Mouse (Mus musculus) liver (tissue): ENCODE results near the gene Dnajc5.

ENCODE experiments used
- DNase-seq: peaks from one replicate; pipeline ENCODE4 v3.0.0-alpha.2; 2020; ENCODE audit warnings: mixed read lengths

Gene Dnajc5

DNA sequence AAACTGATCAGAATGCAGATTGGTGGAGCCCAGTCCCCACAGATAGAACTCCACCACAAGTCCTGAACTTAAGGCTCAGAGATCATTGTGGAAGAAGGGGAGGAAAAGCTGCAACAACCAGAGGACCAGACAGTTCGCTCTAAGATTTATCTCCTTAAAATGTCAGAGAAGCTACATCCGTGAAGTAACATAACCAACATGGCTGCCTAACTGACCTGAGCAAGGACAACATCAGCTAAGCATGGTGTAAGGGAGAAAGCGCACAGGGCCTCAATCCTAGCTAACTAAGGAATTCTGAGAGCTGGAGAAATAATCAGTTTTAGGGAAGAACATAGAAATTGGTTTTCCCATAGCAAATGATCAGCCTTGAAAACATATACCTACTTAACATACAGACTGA is 1.1 kb upstream of the Dnajc5 start:
- DNase-seq, result no peak

DNA sequence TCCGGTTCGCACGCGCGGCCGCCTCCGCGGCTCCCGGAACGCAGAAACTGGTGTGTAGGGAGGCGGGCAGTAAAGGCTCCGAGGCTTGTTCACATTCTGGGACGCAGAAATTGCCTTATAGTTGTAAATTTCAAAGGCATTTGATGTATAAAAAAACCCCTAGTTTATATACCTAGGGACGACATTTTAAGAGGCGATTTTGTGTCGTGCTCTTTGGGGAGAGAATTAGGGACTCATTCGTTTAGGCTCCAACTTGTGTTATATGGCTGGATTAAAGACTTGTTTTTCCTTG is 597 bp downstream of the Dnajc5 start:
- no peak for DNase-seq

DNA sequence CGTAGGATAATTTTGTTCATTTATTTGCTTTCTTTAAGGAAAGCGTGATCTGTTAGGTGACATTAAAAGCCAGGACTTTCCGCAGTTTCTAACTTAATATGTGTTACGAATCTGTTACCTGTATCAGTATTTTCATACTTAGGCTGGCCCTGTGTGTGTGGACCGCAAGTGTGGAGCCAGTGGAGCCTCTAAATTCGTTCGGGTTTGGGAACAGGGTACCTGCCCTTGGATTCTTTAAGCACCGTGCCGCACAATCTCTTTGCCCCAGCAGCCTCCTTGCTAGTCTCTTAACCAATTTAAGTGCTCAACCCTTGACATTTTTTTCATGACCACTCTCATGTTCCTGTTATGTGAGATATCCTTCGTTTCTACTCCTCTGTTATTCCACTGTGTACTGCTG is 1.2 kb downstream of the Dnajc5 start:
- no peak for DNase-seq

DNA sequence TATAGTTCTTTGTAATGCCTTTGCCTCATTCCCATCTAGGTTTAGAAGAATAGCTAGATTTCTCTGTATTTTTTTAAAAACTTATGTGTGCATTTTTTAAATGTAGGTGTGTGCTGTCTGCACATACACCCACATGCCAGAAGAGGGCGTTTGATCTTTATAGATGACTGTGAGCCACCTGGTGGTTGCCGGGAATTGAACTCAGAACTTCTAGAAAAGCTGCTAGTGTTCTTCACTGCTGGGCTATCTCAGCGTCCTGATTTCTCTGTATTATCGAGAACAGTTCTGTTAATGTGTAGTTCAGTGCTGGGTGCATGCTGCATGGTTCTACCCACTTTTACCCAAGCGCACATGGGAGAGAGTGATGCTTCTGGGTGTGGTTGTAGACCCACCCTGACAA is 2.5 kb downstream of the Dnajc5 start:
- peak; percentile 62 for DNase-seq

DNA sequence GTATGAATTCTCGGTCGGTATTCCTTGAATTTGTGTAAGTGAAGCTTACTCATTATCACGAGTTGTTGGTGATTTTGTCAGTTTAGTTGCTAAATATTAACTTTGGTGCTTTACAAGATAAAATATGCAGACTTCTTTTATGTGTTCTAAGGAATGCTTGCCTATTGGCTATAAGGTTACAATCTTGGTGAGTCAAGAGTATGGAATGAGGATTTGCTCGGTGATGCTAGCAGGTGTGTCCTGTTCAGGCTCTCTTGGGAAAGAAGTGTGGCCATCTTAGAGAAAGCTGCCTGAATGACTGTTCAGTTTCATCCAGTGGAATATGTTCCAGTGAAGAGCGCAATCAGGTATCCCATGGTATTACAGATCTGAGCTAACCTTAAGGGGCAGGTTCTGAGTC is 5.2 kb downstream of the Dnajc5 start:
- DNase-seq, result no peak

DNA sequence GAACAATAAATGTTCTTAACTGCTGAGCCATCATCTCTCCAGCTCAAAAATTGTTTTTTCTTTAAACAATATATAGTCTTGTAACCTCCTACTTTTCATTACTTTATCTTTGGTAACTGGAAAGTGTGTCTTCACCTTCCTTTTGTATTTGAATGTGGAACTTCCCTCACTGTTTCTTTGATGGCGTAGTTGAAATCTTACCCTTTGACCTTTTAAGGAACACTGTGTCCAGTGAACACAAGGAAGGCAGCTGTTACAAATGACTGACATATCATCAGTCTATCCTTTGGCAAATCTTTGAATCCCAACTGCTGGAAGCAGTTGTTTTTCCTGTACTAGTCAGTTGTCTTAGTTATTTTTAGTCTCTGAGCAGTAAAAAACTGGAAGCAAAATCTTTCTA is 8.8 kb downstream of the Dnajc5 start:
- no peak for DNase-seq

DNA sequence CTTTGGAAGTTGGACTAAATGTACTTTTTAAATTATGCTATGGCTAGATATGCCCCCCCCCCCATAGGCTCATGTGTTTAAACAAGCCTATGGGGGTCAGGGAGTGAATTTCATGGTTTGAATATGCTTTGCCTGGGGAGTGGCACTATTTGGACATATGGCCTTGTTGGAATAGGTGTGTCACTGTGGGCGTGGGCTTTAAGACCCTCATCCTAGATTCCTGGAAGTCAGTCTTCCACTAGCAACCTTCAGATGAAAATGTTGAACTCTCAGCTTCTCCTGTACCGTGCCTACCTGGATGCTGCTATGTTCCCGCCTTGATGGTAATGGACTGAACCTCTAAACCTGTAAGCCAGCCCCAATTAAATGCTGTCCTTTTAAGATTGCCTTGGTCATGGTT is 12.3 kb downstream of the Dnajc5 start:
- no peak for DNase-seq

DNA sequence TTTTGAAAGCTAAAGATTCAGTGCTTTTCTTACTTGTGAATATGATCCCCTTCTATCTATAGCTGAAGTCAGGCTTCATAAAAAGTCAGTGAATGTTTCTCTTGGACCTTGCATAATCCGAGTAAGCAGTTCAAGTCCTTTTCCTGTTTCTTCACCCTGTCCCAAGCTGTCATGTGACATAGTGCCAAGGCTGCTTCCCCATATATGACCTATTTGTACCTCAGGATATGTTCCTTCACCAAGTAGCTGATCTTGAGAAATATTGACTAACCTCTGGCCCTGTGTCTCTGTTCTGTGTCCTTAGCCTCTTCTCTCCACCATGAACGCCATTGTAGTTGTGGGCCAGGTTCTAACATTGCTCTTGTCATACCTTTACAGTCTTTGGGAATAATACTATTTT is 16.1 kb downstream of the Dnajc5 start:
- no peak for DNase-seq

DNA sequence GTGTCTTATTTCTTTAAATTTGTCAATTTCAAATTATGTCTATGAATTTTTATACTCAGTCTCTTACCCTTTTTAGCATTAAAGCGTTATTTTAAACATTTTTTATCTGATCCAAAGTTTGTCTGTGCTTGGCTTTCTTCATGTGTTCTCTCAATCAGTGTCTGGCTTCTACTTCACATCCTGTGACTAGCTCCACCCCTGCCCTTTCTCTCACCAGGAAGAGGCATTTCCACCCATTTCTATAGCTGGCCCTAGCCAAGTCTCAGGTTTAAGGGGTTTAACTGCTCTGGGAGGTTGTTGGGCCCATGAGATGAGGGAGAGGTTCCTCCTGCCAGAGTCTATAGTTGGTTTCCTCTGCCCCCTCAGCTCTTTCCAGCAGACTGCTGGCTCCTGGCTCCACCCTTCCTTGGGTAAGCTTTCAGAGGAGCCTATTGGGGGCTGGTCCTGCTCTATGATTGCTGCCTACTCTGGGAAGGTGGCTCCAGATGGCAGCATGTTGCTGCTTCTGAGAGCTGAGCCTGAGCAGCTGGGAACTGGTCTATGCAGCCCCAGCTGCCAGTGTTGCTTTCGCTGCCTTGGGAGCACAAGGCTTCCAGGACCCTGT is 17.3 kb downstream of the Dnajc5 start:
- DNase-seq, result peak; percentile 33

DNA sequence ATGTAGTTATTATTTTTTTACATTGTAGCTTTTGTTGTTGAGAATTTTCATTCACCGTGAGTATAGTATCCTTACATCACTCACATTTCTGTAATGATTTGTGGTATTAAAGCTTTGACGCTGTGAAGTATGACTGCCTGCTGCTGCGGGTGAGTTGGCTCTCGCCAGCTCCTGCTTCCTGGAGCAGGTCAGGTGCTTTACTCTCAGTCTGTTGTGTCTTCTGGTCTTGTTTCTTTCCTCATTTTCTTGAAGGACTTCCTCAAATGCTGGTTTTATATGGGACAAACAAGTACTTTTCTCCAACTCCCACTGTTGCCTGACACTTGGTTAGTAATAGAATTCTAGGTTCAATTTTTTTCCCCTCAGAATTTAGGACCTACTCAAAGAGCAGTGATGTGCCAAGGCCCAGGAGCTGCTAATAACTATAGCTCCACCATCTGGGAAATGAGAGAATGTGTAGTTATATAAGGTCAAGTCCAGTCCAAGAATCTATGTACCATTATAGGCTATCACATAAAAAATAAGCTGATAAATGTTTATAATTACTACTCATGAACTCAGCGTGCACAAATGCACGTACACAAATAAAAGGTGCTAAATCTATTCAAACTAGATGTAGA is 21.6 kb downstream of the Dnajc5 start:
- DNase-seq, result no peak

DNA sequence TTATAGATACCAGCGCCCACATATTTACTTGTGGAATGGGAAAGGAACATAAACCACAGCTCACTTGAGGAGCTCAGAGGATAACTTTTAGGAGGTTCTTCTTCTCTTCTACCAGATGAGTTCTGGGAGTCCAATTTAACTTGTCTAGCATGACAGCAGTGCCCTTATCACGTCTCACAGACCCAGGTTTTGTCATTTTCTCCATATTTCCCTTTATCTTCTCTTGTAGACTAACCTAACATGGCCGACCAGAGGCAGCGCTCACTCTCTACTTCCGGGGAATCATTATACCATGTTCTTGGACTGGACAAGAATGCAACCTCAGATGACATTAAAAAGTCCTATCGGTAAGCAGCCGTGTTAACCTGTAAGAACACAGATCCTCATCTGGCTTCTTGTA is 25.9 kb downstream of the Dnajc5 start:
- DNase-seq, result peak; percentile 35

DNA sequence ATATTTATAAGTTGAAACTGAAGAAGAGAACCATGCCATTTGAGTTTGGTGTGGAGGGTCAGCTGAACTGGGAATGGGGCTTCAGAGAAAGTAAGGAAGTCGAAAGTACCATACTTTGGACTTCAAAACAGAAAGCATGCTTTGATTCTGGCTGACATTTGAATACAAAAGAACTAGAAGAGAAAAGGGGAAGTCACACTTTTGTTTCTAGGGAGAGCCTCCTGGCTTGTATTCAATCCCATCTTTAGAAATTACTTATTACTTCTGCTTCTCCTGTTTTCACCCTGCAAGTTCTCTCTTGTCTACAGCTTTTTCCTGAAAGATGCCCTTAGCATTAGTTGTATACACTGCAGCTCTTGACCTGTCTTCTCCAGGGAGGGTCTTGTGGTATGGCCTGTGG is 27.9 kb downstream of the Dnajc5 start:
- DNase-seq, result no peak

DNA sequence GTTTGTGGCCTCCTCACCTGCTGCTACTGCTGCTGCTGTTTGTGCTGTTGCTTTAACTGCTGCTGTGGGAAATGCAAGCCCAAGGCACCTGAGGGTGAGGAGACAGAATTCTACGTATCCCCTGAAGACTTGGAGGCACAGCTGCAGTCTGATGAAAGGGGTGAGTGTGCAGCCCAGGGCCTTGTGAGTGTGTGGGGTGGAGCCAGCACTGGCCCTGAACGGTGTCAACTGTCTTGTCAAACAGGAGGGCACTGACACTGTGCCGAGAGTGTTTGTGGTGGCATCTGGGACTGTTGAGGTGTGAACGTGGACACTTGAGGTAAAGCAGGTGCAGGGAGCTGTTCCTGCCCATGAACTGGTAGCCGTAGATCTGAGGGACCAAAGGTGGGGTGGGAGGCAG is 28.4 kb downstream of the Dnajc5 start:
- no peak for DNase-seq

DNA sequence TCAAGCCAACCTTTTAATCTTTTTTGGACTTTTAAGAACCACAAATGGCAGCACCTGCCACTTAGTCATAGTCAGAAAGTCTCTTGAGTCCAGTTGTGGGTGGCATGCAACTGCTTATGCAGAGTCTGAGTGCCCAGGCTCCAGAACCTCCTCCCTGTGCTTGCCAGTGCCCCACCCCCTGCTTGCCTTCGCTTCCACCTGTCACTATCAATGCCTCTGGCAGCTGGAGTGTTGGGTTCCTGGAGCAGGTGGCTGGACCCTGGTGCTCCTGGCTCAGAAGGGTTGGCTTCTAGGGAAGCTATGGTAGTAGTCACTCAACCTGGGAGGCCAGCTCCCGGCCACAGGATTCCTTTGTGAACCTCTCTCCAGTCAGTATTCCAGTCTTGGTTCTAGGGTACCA is 29.9 kb downstream of the Dnajc5 start:
- DNase-seq, result no peak

DNA sequence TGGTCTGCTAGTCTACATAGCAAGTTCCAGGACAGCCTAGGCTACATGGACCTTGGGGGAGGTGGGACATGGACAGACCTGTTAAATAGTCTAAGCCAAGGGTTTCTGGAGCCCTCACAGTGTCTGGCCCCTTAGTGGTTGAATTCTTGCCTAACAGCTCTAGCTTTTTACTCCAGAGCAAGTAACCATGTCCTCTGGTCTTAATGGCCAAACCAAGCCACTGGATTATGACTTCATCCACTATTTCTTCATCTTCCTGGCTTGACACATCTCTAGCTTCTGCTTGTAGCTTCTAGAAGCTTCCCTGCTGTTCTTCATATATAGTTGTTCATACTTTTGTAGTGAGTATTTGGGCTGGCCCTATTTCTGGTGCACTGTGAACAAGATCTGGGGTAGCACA is 33.5 kb downstream of the Dnajc5 start:
- no peak for DNase-seq

DNA sequence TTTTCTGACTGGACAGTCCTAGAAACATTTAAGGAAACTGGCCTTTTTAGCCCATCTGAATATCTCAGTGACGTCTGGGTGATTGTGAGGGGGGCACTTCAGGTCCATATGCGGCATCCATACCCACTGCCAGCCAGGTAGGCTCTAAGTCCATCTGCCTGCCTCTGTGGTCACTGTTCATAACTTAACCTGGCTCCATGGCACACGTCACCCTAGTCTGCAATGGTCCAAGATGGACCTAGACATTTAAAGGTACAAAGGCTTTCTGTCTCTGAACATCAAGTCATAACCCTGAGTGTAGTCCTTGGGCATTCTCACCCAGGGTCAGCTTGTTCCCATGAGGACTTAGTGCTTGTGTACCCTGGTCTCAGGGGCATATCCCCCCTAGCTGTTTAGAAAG is 47.1 kb downstream of the Dnajc5 start:
- no peak for DNase-seq

DNA sequence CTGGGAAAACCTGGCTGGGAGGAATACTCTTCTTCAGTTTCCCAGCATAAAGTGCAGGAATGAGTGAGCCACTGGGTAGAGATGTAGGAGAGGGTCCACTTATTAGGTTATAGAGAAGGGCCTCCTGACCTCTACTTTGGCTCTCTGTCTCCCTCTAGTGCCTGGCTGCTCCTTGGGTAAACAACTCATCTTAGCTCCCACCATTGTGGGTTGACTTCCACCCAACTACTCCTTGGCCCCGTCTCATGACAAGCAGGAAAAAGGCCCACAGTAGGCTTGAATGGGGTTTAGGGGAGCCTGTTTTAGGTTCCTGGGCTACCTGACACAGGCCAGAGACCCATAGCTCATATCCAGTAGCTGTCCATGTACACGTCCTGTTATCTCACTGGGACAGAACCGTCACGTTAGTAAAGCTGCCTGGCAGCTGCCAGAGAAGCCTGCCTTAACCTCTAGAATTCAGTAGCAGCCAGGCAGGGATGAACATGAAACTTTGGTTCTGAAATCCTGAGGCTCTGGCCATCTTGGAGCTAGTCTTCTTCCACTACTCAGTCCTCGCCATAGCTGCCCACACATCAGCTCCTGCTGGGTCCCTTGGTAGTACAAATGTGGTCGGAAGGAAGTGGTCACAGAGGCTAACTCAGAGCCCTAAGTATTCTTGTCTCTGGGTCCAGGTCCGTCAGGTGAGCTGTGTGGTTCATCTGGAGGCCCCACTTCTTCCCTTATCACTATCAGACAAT is 48.2 kb downstream of the Dnajc5 start:
- peak; percentile 71 for DNase-seq

DNA sequence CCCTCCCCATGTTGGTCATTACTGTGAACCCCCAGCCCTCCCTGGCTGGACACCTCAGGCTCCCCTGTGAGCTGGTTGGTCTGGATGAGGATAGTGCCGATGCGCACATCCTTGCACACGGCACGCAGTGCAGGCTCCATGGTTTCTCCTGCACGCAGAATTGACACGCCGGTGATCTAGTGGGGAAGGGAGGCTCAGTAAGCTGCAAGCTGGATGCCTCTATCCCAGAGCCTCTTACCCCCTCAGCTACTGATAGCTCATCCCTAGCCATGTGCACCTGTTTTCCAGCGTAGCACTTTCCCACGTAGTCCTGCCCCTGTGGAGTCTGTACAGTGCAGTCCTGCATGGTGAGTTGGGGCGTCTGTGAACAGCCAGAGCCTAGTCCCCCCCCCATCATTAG is 49.6 kb downstream of the Dnajc5 start:
- no peak for DNase-seq

DNA sequence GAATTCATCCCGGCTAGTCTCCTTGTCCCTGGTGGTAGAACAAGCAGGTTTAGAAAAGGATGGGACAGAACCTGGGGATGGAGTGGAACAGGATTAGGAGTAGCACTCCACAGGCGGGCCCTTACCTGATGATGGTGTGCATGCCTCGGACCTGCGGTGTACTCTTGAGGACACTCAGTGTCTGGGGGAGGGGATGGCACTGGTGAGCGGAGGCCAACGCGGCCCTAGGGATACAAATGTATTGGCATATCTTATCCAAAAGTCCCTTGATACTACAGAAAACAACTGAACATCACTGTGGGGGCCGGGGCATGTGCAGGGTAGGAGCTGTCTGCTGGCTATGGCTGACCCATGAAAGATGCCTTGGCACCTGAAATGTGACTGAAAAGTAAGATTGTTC is 50.1 kb downstream of the Dnajc5 start:
- no peak for DNase-seq

DNA sequence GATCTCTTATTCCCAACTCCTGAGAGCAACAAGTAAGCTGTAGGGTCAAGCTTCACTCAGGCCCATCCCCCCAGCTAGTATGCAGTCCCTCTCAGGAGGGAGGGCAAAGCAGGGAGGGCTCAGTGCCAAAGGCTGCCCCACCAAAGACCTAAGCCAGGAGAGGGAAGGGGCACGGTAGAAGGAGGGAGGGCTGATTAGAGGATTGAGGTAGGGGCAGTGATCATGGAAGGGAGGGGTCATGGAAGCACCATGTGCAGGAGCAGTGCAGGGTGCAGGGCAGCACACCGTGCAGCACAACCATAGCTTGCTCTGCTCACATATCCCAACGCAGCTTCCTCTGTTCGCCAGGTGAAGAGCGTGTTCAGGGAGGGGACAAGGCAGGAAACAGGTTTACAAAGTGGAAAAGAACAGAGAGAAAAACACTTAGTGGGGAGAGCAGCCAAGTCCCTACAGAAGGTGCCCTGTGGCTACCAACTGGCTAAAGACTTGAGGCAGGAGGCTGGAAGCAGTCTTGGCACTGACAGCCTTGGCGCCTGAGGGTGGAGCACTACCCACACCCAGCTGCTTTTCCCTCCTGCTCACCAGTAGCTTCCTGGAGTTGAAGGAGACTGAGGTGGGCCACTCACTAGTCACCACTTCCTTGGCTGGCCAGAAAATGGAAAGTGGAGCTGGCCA is 50.8 kb downstream of the Dnajc5 start:
- no peak for DNase-seq

DNA sequence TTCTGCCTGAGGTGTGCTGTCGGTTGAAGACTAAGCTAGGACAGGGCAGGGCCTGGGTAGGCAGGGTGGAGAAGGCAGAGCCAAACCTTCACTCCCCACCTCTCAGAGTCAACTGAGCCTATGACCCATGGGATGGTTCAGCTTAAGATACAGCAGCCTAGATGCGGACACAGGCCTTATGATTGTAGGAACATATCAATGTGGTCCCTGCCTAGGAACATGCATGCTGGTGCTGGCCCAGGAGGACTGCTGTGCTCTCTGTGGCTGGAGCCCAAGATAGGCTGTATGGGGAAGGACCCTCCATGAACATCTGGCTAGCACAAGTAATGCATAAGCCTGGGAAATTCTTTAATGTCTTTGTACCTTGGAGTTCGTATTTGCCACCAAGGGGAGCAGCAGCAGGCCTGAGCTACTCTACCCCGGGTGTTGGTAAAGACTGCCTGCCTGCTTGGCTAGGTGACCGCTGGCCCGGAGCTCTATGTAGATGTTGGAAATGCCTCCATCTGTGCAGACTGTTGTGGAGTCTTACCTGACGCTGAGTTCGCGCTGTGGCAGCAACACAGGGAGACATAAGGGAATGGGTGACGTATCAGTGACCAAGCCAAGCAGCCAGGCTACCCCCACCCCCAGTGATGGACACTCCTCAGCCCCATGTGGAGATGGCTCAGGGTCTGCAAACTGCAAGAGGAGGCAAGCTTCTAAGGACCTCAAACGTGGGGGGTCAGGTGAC is 51.8 kb downstream of the Dnajc5 start:
- no peak for DNase-seq

DNA sequence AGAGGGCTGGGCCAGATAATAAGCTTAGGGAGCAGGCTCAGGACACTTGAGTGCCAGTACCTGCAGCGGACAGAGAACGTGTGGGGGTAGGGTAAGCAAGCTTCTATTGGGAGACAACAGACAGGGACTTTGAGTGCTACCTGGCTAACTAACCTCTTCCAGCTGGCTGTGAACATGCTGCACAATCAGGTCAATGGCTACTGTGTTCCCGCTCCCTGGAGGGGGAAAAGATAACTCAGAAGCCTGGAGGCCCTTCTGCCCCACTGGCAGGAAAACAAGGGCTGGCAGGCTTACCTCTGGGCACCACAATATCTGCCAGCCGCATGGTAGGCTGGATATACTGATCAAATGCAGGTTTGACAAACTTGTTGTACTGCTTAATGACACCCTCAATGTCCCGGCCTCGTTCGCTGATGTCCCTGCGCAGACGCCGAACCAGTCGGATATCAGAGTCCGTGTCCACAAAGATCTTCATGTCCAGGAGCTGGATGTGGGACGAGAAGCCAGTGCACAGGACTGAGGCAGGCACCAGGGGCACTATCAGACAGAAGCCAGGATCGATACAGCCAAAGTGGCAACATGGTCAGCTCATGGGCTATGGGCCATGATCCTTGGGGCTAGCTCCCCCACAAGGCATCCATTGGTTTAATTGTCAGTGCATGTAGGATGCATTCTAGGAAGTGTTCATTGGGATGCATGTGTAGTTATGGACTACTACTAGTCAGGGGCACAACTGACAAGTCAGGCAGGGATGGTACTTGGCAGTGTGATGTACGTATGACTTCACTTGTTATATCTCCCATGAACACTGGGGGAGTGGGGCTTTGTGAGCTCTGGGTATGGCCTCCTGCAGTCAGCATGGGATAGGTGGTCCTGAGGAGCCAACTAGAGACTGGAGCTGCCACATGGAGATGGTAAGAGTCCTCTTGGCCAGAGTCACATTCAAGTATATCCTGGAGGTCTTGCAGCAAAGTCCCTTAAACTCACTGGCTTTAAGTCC is 52.9 kb downstream of the Dnajc5 start:
- DNase-seq, result no peak
